Mouse (Mus musculus): ENCODE data around the gene Hdac8.

GRCm38 (mm10) chrX:102251221-102251936, 253.8 kb downstream of the Hdac8 start:
- TF ChIP-seq CTCF (conservative IDR thresholded peaks at IDR 0.05; ENCODE audit: insufficient read depth, insufficient read length, low read depth, low read length) = no peak
- TF ChIP-seq POLR2A (IDR thresholded peaks at IDR 0.05; ENCODE audit: low read depth, low read length) = no peak

All from kidney, adult 2 months (tissue).